Mouse (Mus musculus): Measurements from ENCODE around the gene Grap2. TPM values are rescaled to one million over a fixed set of nuclear protein-coding genes. Genes with fewer than 3 reads are reported as not detected.
"Not testable (repeated sequence)": the region's sequence is repeated elsewhere in the genome, so short reads cannot be mapped to it uniquely, and the experiment has no call there.

The Grap2 gene
- polyA plus RNA-seq, 1 experiment from 2014 or later: 3.0 TPM

GRCm38 (mm10) chr15:80570226-80570625, 2.2 kb upstream of the Grap2 start:
- no peak for ATAC-seq (ENCODE audit: low FRiP score, low read depth)
- Histone ChIP-seq H3K27ac (replicated peaks) (no peak overlapping the region), H3K27me3 (peaks cover 3% of the 10 kb centered on the region), H3K9me3 (no peaks in the 10 kb centered on the region), H3K9ac (replicated peaks) (no peak overlapping the region), H3K4me3 (no peak overlapping the region), H3K4me2 (replicated peaks) (no peak overlapping the region), H3K4me1 (no peaks in the 10 kb centered on the region), H3K36me3 (no peaks in the 10 kb centered on the region)
- WGBS: 85% methylated on average over 1 of the region's 1 CpGs

DNA sequence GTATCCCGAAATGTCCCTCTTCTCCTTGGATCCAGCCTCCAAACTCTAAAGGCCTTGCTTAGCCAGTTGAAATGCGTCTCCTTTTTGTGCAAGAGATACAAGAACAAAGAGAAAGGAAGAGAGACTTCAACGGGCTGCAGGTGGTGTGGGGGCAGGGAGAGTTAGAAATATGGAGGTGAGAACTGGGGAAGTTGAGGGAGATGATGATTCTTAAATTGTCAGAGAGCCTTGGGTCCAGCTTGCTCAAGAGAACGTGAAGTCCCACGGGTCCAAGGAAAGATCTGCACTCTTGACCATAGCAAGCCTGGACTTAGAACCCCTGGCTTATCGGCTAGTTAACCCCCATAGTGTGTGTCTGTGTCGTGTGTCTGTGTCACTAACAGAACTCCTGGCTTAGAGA, 783 bp upstream of the Grap2 start:
- WGBS: 74% methylated on average over 7 of the region's 7 CpGs
- Histone ChIP-seq H3K27ac (replicated peaks) (no peak overlapping the region), H3K9me3 (no peaks in the 10 kb centered on the region), H3K4me3 (no peak overlapping the region), H3K36me3 (no peaks in the 10 kb centered on the region), H3K27me3 (peaks cover 10% of the 10 kb centered on the region), H3K9ac (replicated peaks) (no peak overlapping the region), H3K4me1 (no peaks in the 10 kb centered on the region), H3K4me2 (replicated peaks) (no peak overlapping the region)
- ATAC-seq (ENCODE audit: low FRiP score, low read depth): no peak

- Histone ChIP-seq H3K36me3 (no peaks in the 10 kb centered on the region), H3K4me2 (replicated peaks) (no peak overlapping the region), H3K4me1 (peaks cover 9% of the 10 kb centered on the region), H3K9me3 (no peaks in the 10 kb centered on the region), H3K27me3 (peaks cover 15% of the 10 kb centered on the region), H3K27ac (replicated peaks) (no peak overlapping the region), H3K9ac (replicated peaks) (no peak overlapping the region), H3K4me3 (no peak overlapping the region)
- no peak for ATAC-seq (ENCODE audit: low FRiP score, low read depth)
- 83% methylated on average over 9 of the region's 9 CpGs for WGBS
Measured at GRCm38 (mm10) chr15:80572811-80573520, 572 bp downstream of the Grap2 start.

GRCm38 (mm10) chr15:80574211-80575040, 2.0 kb downstream of the Grap2 start:
- Histone ChIP-seq H3K4me2 (replicated peaks) (no peak overlapping the region), H3K9me3 (no peaks in the 10 kb centered on the region), H3K27ac (replicated peaks) (no peak overlapping the region), H3K4me3 (no peak overlapping the region), H3K27me3 (peaks cover 16% of the 10 kb centered on the region), H3K4me1 (peaks cover 9% of the 10 kb centered on the region), H3K36me3 (no peaks in the 10 kb centered on the region), H3K9ac (replicated peaks) (no peak overlapping the region)
- no peak for ATAC-seq (ENCODE audit: low FRiP score, low read depth)
- WGBS: 90% methylated on average over 17 of the region's 17 CpGs

DNA sequence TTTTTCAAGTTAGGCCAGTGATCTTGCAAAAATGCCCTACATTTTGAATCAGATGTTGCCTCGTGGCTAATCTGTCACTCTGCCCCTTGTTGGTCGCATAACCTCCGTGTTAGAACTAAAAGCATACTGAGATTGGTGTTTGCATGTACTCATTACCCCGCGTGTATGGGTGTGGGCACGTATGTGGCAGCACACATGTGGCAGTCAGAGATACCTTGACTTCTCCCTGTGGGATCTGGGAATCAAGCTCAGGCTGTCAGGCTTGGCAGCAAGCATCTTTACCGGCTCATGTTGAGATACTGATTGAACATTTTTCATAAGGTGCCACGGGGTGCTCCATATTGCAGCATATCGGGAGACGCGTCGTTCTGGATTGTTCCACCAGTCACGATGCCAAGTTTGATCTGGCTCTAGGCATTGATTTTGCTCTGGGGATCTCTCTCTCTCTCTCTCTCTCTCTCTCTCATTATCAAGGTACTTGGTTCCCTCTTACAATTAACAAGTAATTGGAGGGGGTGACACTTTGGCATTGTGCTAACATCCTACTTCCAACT, 3.5 kb downstream of the Grap2 start:
- Histone ChIP-seq H3K27me3 (peaks cover 16% of the 10 kb centered on the region), H3K36me3 (no peaks in the 10 kb centered on the region), H3K4me1 (peaks cover 9% of the 10 kb centered on the region), H3K4me3 (no peak overlapping the region), H3K4me2 (replicated peaks) (no peak overlapping the region), H3K9me3 (no peaks in the 10 kb centered on the region), H3K9ac (replicated peaks) (no peak overlapping the region), H3K27ac (replicated peaks) (no peak overlapping the region)
- 95% methylated on average over 13 of the region's 13 CpGs for WGBS
- ATAC-seq (ENCODE audit: low FRiP score, low read depth): no peak

DNA sequence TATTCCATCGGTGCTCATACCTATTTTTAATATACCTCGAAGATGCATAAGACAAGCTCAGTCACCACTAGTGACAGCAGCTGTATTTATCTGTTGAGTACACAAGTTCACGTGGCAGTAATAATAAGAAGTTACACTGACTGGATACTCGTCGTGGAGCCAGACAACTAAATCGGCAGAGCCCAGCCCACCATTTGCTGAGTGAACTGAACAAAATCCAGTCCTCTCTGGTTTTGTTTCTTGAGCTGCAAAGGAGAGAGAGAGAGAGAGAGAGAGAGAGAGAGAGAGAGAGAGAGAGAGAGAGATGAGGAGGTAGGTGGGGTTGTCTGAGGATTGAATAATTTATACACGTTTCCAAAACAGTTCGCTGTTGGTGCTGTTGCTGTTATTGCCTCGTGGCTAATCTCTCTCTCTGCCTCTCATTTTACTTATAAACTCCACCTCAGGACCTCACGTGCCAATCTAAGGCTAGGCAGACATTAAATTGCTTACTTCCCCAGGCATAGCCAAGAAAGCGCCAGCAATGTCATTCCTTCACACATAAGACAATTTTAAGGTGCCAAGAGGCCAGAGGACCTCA, 4.1 kb downstream of the Grap2 start:
- H3K27me3 ChIP-seq: peaks cover 16% of the 10 kb centered on the region
- no peaks in the 10 kb centered on the region for H3K36me3 ChIP-seq
- H3K4me2 ChIP-seq (replicated peaks): no peak overlapping the region
- H3K9me3 ChIP-seq: no peaks in the 10 kb centered on the region
- 80% methylated on average over 11 of the region's 11 CpGs for WGBS
- H3K4me3 ChIP-seq: no peak overlapping the region
- peaks cover 9% of the 10 kb centered on the region for H3K4me1 ChIP-seq
- no peak overlapping the region for H3K27ac ChIP-seq (replicated peaks)
- ATAC-seq (ENCODE audit: low FRiP score, low read depth): no peak
- no peak overlapping the region for H3K9ac ChIP-seq (replicated peaks)

GRCm38 (mm10) chr15:80577166-80577960, 5.0 kb downstream of the Grap2 start:
- Histone ChIP-seq H3K4me3 (no peak overlapping the region), H3K9me3 (no peaks in the 10 kb centered on the region), H3K9ac (replicated peaks) (no peak overlapping the region), H3K27me3 (peaks cover 16% of the 10 kb centered on the region), H3K36me3 (no peaks in the 10 kb centered on the region), H3K4me2 (replicated peaks) (peak overlapping the region; percentile 36), H3K27ac (replicated peaks) (no peak overlapping the region), H3K4me1 (peaks cover 9% of the 10 kb centered on the region)
- WGBS: 10% methylated on average over 22 of the region's 22 CpGs
- no peak for ATAC-seq (ENCODE audit: low FRiP score, low read depth)

GRCm38 (mm10) chr15:80579121-80579520, 6.7 kb downstream of the Grap2 start:
- Histone ChIP-seq H3K4me3 (no peak overlapping the region), H3K9ac (replicated peaks) (no peak overlapping the region), H3K27ac (replicated peaks) (no peak overlapping the region), H3K9me3 (no peaks in the 10 kb centered on the region), H3K27me3 (peaks cover 16% of the 10 kb centered on the region), H3K4me1 (peaks cover 9% of the 10 kb centered on the region), H3K4me2 (replicated peaks) (no peak overlapping the region), H3K36me3 (no peaks in the 10 kb centered on the region)
- WGBS: 80% methylated on average over 3 of the region's 3 CpGs
- ATAC-seq (ENCODE audit: low FRiP score, low read depth): no peak

DNA sequence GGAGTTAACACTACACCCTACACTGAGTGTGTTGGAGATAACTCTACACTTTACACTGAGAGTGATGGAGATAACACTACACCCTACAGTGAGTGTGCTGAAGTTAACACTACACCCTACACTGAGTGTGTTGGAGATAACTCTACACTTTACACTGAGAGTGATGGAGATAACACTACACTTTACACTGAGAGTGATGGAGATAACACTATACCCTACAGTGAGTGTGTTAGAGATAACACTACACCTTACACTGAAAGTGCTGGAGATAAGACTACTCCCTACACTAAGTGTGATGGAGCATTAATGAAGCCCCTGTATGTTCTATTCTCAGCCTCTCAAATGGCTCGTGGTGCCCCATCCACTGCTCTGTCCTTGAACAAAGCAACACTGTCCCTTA, 8.2 kb downstream of the Grap2 start:
- not testable (repeated sequence) for H3K27ac ChIP-seq (replicated peaks); H3K9me3 ChIP-seq; H3K4me1 ChIP-seq; H3K4me2 ChIP-seq (replicated peaks); H3K9ac ChIP-seq (replicated peaks); H3K4me3 ChIP-seq; ATAC-seq (ENCODE audit: low FRiP score, low read depth); H3K36me3 ChIP-seq
- H3K27me3 ChIP-seq: peaks cover 16% of the 10 kb centered on the region
- WGBS: 80% methylated on average over 1 of the region's 1 CpGs

DNA sequence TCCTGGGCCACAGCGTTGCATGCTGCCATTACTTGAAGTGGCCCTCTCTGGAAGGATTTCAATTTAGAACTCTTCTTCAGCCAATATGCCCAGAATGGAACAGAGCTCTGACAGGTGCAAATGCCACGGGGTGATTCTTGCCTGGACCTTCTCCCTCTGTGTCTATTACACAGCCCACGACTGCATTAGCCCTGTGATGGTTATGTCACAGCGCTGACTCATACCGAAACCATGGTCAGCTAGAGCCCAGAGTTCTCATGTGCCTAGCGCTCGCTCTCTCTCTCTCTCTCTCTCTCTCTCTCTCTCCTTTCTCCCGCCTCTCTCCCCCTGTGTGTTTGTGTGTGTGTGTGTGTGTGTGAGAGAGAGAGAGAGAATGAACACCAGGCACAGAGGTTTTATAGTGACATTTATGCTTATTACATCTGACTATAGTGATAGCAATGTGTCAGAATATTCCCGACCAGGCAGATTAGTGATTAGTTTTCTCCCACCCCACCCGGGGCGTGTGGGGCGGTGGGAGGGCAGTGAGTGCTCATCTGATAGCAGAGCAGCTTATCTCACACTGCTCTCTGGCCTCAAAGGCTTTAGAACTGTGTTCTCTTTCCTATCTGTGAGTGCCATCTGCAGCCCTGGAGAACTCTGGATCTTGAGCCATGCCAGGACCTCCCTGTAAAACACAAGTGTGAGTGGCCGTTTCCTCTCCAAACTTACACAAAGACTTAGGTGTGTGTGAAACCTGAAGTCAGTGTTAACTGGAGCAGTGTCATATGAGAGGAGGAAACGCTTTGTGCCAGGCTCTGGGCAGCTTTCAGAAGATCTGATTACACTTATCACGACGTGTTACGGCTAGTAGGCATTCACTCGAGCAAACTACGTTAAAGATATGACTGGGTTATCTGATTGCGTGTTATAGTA, 10.4 kb downstream of the Grap2 start:
- H3K9me3 ChIP-seq: no peaks in the 10 kb centered on the region
- no peak overlapping the region for H3K4me2 ChIP-seq (replicated peaks)
- peaks cover 14% of the 10 kb centered on the region for H3K4me1 ChIP-seq
- no peak for ATAC-seq (ENCODE audit: low FRiP score, low read depth)
- no peaks in the 10 kb centered on the region for H3K36me3 ChIP-seq
- peaks cover 4% of the 10 kb centered on the region; the same call in 1 of the 2 replicates for H3K27me3 ChIP-seq
- H3K4me3 ChIP-seq: no peak overlapping the region
- WGBS: 80% methylated on average over 19 of the region's 20 CpGs
- no peak overlapping the region for H3K27ac ChIP-seq (replicated peaks)
- H3K9ac ChIP-seq (replicated peaks): no peak overlapping the region

- H3K4me3 ChIP-seq: no peak overlapping the region
- H3K4me2 ChIP-seq (replicated peaks): 0 out of 2 replicates have a peak overlapping the region, but pooled peaks have one; percentile 17
- H3K4me1 ChIP-seq: peaks cover 19% of the 10 kb centered on the region
- H3K9ac ChIP-seq (replicated peaks): no peak overlapping the region
- no peaks in the 10 kb centered on the region for H3K9me3 ChIP-seq
- no peaks in the 10 kb centered on the region for H3K36me3 ChIP-seq
- no peaks in the 10 kb centered on the region; the same call in 1 of the 2 replicates for H3K27me3 ChIP-seq
- no peak for ATAC-seq (ENCODE audit: low FRiP score, low read depth)
- no peak overlapping the region for H3K27ac ChIP-seq (replicated peaks)
- WGBS: 15% methylated on average over 4 of the region's 4 CpGs
Measured at GRCm38 (mm10) chr15:80586296-80586695, 13.9 kb downstream of the Grap2 start.

Measured in midbrain, embryonic 12.5 days (tissue).